Mouse (Mus musculus) myocyte (in vitro differentiated cells): ENCODE measurements at regions not wholly inside any gene's neighbourhood (a gene's known extent, or its start where the extent isn't known, plus 50 kb on each side); places are given as distances from the start of the nearest gene placed in this dataset.

ENCODE experiments used
- E2F4 ChIP-seq: IDR thresholded peaks from one replicate; pipeline ENCODE4 v1.6.1; 2011; ENCODE audit warnings: mild to moderate bottlenecking, control low read depth, moderate library complexity; ENCODE audit not compliant: insufficient read depth
- MAX ChIP-seq: IDR thresholded peaks from one replicate; pipeline ENCODE4 v1.6.1; 2011; ENCODE audit warnings: low read depth, mild to moderate bottlenecking, control low read depth
- POLR2A ChIP-seq: IDR thresholded peaks from one replicate; pipeline ENCODE4 v1.6.1; 2011; ENCODE audit warnings: low read depth, mild to moderate bottlenecking, control low read depth, moderate library complexity; ENCODE audit not compliant: insufficient read length
- USF1 ChIP-seq: IDR thresholded peaks from one replicate; pipeline ENCODE4 v1.6.1; 2011; ENCODE audit warnings: low read depth, mild to moderate bottlenecking, control low read depth, moderate library complexity

GRCm38 (mm10) chr5:51922973-51923372, 267.3 kb downstream of the Dhx15 start:
- no peak for TF ChIP-seq POLR2A
- TF ChIP-seq MAX = no peak
- TF ChIP-seq USF1 = no peak
- no peak for TF ChIP-seq E2F4
